Mouse (Mus musculus) right cerebral cortex, postnatal 4 days (tissue): Measurements from ENCODE around the gene Dnttip1.

Source experiments
- DNase-seq: peaks from one replicate; pipeline ENCODE4 v3.0.0-alpha.2; 2022

The Dnttip1 gene

DNA sequence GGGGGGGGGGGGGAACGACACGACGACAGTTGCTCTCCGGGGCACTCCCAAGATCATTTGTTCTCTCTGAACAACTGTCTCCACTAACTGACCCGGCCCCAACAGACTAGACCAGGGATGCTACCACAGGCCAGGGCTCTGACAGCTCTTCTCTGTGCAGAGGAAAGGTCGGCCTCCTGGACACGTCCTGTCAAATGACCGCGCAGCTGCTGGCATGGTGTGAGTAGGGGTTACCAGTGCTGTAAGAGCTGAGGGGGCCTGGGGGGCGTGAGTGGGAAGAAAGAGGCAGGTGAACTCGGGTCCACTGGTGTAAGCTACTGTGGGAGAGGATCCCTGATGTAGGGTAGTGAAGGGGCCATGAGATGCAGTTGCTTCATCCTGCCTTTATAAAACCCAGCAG, 12.1 kb downstream of the Dnttip1 start:
- DNase-seq, result no peak

DNA sequence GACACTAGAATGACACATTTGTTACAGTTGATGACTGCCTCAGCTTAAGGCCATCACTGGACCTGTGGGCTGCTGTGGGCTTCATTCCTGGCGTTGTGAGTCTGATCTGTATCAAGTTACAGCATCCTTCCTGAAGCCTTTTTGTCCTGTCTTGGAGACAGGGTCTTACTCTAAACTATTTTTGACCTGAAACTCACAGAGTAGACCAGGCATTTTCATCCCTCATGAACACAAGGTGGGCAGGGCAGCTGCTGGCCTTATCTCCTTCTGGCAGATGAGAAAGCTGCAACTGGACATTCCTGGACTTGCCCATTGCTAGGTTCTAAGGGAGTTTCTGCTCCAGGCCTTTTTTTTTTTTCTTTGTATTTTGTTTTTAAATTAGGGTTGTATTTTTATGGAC, 12.9 kb downstream of the Dnttip1 start:
- no peak for DNase-seq

GRCm38 (mm10) chr2:164760059-164760833, 14.5 kb downstream of the Dnttip1 start:
- DNase-seq, result no peak

- DNase-seq, result no peak
Observed at GRCm38 (mm10) chr2:164761502-164761901, 15.7 kb downstream of the Dnttip1 start.

- DNase-seq, result no peak
Observed at GRCm38 (mm10) chr2:164761971-164762370, 16.2 kb downstream of the Dnttip1 start.

DNA sequence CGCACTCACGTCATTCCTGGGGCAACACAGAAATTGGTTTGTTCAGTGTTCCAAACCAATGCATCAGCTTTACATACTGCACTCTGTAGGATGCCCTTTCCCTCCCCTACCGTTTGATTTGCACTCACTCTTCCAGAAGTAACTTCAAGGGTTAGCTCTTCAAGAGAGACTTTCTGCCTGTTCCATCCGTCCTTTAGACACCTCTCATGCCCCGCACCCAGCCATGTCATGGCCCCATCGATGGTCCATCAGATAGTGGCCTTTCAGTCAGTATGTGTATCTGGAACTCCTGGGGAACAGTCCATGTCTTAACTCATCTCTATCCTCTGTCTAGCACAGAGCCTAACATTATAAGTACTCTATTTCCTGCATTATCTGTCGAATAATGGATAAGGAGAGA, 16.8 kb downstream of the Dnttip1 start:
- DNase-seq, result no peak

- no peak for DNase-seq
Observed at GRCm38 (mm10) chr2:164765841-164766240, 20.1 kb downstream of the Dnttip1 start.

DNA sequence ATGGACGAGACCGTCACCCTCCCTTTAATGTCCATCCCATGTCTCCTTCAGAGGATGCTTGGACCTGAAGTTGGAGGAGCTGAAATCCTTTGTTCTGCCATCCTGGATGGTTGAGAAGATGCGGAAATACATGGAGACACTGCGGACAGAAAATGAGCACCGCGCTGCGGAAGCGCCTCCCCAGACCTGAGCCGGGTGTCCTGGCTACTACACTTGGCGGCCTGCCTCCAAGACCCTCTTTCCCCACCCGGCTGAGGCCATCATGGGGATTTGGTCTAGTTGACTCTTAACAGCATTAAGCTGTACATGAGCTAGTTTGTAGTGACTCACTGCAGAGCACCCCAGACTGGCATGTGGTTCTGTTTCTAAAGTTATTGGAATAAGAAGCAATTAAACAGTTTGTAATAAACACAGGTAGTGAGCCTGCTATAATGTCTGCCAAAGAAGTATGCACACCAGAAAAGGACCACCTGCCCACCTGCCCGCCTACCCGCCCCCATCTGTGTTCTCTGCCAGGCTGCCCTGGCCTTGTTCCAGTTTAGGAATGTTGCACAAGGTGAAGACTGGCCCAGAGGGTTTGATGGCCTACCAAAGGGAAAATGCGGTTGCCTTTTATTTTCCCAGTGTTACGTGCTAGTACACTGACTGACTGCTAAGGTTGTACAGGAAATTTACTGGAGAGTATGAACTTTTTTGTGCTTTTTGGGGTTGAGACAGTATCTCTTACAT, 22.2 kb downstream of the Dnttip1 start:
- DNase-seq, result no peak

- peak; percentile 96 for DNase-seq
Observed at GRCm38 (mm10) chr2:164769258-164770037, 23.7 kb downstream of the Dnttip1 start, which contains the start of gene Ube2c. TSS of gene Ube2c (plus strand) at chr2:164769898.

- DNase-seq, result no peak
Observed at GRCm38 (mm10) chr2:164770279-164770678, 24.5 kb downstream of the Dnttip1 start.

DNA sequence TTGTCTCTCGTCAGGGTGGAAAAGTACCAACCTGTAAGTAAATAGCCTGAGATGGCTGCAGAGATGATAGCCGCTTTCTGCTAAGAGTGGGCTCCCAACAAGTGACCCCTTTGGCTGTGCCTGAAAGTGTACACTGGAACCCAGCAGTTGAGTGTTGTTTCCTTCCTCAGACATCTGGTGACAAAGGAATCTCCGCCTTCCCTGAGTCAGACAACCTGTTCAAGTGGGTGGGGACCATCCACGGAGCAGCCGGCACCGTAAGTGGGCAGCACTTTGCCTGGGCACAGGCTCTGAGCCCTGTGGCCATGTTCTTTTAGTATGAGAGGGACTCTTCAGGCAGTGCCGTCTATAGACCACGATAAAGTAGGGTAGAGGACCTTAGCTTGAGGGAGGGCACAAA, 25.3 kb downstream of the Dnttip1 start:
- no peak for DNase-seq

- DNase-seq, result no peak
Observed at GRCm38 (mm10) chr2:164773229-164773988, 27.6 kb downstream of the Dnttip1 start.

DNA sequence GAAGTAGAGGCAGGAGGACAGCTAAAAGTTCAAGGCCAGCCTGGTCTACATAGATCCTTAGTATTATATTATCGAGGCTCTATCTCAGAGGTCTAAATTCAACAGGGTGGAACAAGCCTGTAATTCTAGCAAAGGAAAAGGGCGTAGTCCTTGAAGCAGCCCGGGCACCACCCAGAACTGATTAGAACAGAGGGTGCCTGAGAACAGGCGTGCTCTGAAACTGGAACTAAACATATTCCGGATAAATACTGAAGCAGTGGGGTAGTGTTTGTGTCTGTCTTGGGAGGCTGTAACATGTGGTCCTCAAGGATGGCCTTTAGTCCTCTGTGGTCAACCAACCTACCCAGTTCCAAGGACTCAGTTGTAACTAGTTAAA, 28.2 kb downstream of the Dnttip1 start:
- no peak for DNase-seq

DNA sequence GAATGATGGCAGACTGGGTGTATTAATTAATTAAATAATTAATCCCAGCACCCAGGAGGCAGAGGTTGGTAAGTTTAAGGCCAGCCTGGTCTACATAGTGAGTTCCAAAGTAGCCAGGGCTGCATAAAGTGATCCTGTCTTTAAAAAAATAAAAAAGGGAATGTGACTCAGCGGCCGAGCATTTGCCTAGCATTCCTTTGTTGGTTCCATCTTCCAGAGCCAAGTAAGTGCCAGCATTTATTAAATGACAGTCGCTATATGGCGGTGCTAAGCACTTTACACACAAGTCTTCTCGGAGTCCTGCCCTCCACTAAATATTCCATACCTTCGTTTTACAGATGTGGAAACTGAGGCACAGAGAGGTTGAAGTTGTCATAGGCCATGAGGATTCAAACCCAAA, 30.3 kb downstream of the Dnttip1 start:
- no peak for DNase-seq

GRCm38 (mm10) chr2:164776801-164777200, 31.0 kb downstream of the Dnttip1 start:
- no peak for DNase-seq

DNA sequence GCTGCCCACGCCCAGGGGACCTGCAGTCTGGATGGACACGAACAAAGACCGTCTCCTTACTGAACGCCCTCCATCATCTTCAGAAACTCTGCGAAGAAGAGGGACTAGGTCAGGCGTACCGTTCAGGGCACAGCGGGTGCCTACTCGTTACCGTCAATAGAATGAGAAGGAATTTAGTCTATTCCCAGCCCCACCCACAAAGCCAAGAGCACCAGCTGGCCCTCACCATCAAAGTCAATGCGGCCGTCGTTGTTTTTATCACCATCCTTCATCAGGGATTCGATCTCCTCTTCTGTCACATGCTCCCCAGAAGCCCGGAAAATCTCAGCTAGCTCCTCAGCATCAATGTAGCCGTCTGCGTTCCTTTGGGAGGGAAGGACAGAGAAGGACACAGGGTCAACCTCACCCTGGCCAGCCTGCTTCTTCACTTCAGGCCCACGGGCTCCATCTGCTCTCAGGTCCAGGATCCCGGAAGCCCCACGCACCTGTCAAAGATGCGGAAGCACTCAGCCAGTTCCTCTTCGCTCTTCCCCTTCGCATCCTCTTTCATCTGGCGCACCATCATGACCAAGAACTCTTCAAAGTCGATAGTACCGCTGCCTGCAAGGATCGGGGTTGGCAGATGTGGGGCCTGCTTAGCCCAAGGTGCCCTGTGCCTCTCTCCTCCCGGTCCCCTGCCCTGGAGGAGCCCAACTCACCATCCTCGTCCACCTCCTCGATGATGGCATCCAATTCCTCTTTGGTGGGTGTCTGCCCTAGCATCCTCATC, 31.6 kb downstream of the Dnttip1 start:
- DNase-seq, result no peak

GRCm38 (mm10) chr2:164778015-164778287, 32.2 kb downstream of the Dnttip1 start:
- DNase-seq, result no peak

- no peak for DNase-seq
Observed at GRCm38 (mm10) chr2:164778809-164779208, 33.0 kb downstream of the Dnttip1 start.

GRCm38 (mm10) chr2:164779481-164780086, 33.8 kb downstream of the Dnttip1 start, which contains the start of gene Tnnc2:
TSS of gene Tnnc2 (minus strand) at chr2:164779967.
- DNase-seq, result no peak

GRCm38 (mm10) chr2:164781876-164782275, 36.1 kb downstream of the Dnttip1 start:
- no peak for DNase-seq

- DNase-seq, result no peak
Observed at GRCm38 (mm10) chr2:164783926-164784581, 38.3 kb downstream of the Dnttip1 start.
